Mouse (Mus musculus) limb, embryonic 14.5 days (tissue): ENCODE measurements at regions not wholly inside any gene's neighbourhood (a gene's known extent, or its start where the extent isn't known, plus 50 kb on each side); places are given as distances from the start of the nearest gene placed in this dataset.

ENCODE experiments used
- ATAC-seq: fragments of 200-750 bp; cut with Nextera tagmentation; 2 replicates; pipeline ENCODE4 v1.8.0; 2017; ENCODE audit warnings: low read depth, moderate number of reproducible peaks, moderate TSS enrichment; ENCODE audit not compliant: low FRiP score
- DNase-seq: peaks from one replicate; pipeline ENCODE4 v3.0.0-alpha.2; 2015; ENCODE audit warnings: low spot score
- H3K27ac ChIP-seq: fragments of 300-500 bp; sonication (generic); replicated peaks from 2 replicates; pipeline ENCODE4 v1.5.1; 2014; ENCODE audit warnings: low read depth, mild to moderate bottlenecking, low read length, moderate library complexity, mixed read lengths
- H3K27me3 ChIP-seq: fragments of 300-500 bp; sonication (generic); 2 replicates; pipeline ENCODE4 v1.6.1; 2014; ENCODE audit warnings: low read length, mixed read lengths; ENCODE audit not compliant: control insufficient read depth, insufficient read depth
- H3K36me3 ChIP-seq: fragments of 300-500 bp; sonication (generic); 2 replicates; pipeline ENCODE4 v1.6.1; 2014; ENCODE audit warnings: mild to moderate bottlenecking, low read length, moderate library complexity, mixed read lengths; ENCODE audit not compliant: control insufficient read depth, insufficient read depth
- H3K4me1 ChIP-seq: fragments of 300-500 bp; sonication (generic); 2 replicates; pipeline ENCODE4 v1.6.1; 2014; ENCODE audit warnings: antibody characterized with exemption, low read length, mixed read lengths; ENCODE audit not compliant: control insufficient read depth, insufficient read depth
- H3K4me2 ChIP-seq: fragments of 300-500 bp; sonication (generic); replicated peaks from 2 replicates; pipeline ENCODE4 v1.6.1; 2014; ENCODE audit warnings: low read depth, mild to moderate bottlenecking, low read length, moderate library complexity; ENCODE audit not compliant: severe bottlenecking
- H3K4me3 ChIP-seq: fragments of 300-500 bp; sonication (generic); replicated peaks from 2 replicates; pipeline ENCODE4 v1.5.1; 2014; ENCODE audit warnings: low read length
- H3K9ac ChIP-seq: fragments of 300-500 bp; sonication (generic); 2 replicates; pipeline ENCODE4 v1.6.1; 2014; ENCODE audit warnings: mild to moderate bottlenecking, low read depth, low read length, moderate library complexity; ENCODE audit not compliant: severe bottlenecking
- H3K9me3 ChIP-seq: fragments of 300-500 bp; sonication (generic); 2 replicates; pipeline ENCODE4 v1.6.1; 2016; ENCODE audit warnings: low read length; ENCODE audit not compliant: control insufficient read depth
- POLR2A ChIP-seq: fragments of 200-500 bp; IDR thresholded peaks from 2 replicates; pipeline ENCODE4 v1.8.0; 2012; ENCODE audit warnings: inconsistent platforms, mild to moderate bottlenecking, moderate library complexity, borderline replicate concordance; ENCODE audit not compliant: insufficient read depth, insufficient read length; ENCODE audit errors: extremely low read depth
- WGBS: fragments of 180-500 bp; shearing (Covaris S2); extraction: QIAGEN DNeasy Blood & Tissue Kit; methylation state at CpG from one replicate; pipeline ENCODE4 v1.1.7; 2014; 5-methylcytosine and 5-hydroxymethylcytosine counted together

DNA sequence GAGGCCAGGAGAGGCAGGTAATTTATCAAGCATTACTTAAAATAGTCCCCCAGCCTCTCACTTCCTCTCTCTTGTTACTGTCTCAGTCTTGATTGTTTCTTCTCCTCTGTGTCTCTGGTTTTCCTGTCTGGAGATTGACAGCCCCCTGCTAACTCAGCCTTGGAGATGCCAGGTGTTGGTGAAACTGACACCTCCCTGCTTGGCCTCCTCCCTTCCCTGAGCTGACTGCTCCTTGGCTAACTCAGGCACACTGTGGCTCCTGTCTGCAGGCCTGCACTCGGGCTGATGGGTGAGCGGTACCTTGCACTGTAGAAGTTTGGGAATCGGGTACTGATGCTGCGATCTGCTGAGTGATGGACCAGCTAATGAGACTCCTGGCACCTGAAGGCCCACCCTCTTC is 176.1 kb downstream of the Trim29 start:
- 44% methylated on average over 4 of the region's 4 CpGs for WGBS
- H3K27me3 ChIP-seq = no peaks in the 10 kb centered on the region
- H3K9ac ChIP-seq = no peak overlapping the region
- H3K9me3 ChIP-seq = no peaks in the 10 kb centered on the region
- no peak for TF ChIP-seq POLR2A
- H3K36me3 ChIP-seq = no peaks in the 10 kb centered on the region
- H3K4me3 ChIP-seq = no peak overlapping the region
- no peak overlapping the region for H3K4me2 ChIP-seq
- DNase-seq = no peak
- H3K27ac ChIP-seq = no peak overlapping the region
- no peaks in the 10 kb centered on the region for H3K4me1 ChIP-seq
- ATAC-seq = no peak

DNA sequence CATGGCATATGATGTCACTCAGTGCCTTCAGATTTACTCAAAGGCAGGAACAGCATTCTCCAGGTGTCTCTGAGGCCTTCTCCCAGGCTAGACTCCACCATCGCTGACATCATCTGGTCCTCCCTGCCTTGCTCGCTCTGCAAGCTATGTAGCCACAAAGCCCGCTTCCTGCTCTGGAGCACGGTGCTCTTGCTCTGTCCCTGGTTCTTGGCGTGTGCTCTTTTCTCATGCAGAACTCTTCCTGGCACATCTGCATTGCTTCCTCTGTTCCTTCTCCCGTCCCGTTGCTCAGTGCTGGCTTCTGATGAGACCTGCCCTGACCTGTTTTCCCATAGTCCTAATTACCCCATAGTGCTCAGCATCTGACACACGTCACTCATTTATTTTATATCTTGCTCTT is 178.6 kb downstream of the Trim29 start:
- TF ChIP-seq POLR2A = no peak
- H3K27me3 ChIP-seq = no peaks in the 10 kb centered on the region
- no peak overlapping the region for H3K4me3 ChIP-seq
- 63% methylated on average over 8 of the region's 8 CpGs for WGBS
- peaks cover 6% of the 10 kb centered on the region for H3K4me1 ChIP-seq
- no peak for DNase-seq
- H3K9me3 ChIP-seq = no peaks in the 10 kb centered on the region
- no peak overlapping the region for H3K27ac ChIP-seq
- no peak overlapping the region for H3K4me2 ChIP-seq
- H3K9ac ChIP-seq = no peak overlapping the region
- ATAC-seq = no peak
- H3K36me3 ChIP-seq = no peaks in the 10 kb centered on the region

DNA sequence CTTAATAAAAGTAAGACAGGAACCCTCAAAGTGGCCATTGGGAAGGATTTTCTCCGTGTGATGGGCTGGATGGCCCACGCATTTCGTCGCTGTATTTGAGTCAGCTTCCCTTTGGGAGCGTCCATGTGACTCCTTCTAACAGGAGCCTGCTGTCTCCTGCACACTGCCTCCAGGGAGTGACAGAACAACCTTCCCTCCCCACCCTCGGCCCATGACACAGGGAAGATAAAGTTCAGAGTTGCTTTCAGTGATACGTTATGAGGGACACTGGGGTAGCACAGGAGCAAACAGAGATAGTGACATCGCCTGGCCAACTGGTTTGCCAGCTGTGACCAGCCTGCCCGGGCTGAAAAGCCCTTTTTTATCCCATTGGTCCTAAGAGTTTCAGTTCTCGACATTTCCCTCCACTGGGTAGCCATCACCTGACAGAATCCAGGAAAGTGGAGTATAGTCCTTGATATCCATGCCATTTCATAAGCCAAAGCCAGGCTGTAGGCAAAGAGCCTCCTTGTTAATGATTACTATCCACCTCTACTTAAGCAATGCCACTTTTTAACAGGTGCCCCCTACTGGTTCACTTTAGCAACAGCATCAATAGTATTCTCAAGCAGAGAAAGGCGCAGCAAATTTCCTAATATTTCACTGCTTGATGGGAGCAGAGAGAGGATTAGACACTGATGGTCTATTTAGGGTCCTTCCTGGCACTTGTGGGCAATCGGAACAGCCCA is 180.5 kb downstream of the Trim29 start:
- no peak for TF ChIP-seq POLR2A
- Histone ChIP-seq H3K9me3 (no peaks in the 10 kb centered on the region), H3K27me3 (no peaks in the 10 kb centered on the region), H3K4me1 (peaks cover 6% of the 10 kb centered on the region), H3K27ac (no peak overlapping the region), H3K9ac (no peak overlapping the region), H3K4me2 (no peak overlapping the region), H3K4me3 (no peak overlapping the region), H3K36me3 (no peaks in the 10 kb centered on the region)
- 70% methylated on average over 12 of the region's 12 CpGs for WGBS
- DNase-seq = peak; percentile 25
- ATAC-seq = no peak

DNA sequence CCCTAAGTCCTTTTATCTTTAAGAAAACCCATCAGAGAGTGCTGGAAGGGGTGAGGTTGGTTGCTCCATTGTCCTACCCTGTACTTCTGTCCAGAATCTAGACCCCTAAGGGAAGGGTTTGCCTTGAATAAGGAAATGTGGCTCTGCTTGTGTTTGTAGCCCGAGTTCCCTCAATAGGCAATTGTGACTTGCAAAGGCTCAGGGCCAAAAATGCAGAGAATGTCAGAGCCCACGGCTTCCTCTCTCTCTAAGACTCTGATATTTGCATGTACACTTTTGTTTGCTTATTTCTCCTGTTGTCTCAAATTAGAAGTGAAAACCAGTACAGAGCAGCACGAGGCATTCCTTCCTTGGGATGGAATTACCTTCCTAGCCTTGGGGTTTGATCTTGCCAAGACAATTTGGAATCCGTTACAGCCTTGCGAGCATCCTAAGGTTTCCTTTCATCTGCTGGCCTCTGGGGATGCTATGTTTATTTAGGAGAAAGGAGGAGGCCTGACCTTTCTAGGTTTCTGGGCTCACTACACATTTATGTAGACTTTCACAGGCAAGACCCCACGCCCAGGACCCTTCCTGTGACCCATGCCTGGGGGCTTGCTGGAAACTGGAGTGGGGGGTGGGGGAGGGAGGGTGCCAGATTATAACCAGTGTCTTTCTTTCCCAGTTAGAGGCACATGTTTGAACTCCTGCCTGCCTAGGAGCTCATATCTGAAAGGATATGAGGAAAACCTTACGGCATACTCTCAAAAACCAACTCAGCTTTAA is 181.8 kb downstream of the Trim29 start:
- no peak overlapping the region for H3K9ac ChIP-seq
- ATAC-seq (no peak), DNase-seq (no peak)
- TF ChIP-seq POLR2A = no peak
- WGBS = 22% methylated on average over 7 of the region's 7 CpGs
- H3K4me1 ChIP-seq = peaks cover 6% of the 10 kb centered on the region
- H3K9me3 ChIP-seq = no peaks in the 10 kb centered on the region
- no peak overlapping the region for H3K4me3 ChIP-seq
- no peak overlapping the region for H3K27ac ChIP-seq
- no peaks in the 10 kb centered on the region for H3K36me3 ChIP-seq
- no peak overlapping the region for H3K4me2 ChIP-seq
- H3K27me3 ChIP-seq = no peaks in the 10 kb centered on the region

DNA sequence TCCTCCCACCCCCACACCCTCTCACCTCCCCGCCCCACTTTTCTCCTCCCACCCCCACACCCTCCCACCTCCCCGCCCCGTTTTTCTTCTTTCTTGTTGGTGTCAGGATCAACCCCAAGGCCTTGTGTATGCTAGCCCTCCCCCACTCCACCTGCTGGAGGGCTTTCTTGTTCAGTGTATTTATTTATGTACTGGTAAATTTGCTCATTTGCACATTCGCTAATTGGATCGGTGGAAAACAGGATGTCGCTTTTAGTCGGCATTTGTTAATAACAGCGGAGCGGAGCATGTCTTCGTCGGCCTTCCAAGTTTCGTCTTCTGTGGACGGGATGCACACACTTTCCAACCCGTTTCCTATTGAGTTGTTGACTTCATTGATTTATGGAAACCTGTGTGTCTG is 187.9 kb downstream of the Trim29 start:
- Histone ChIP-seq H3K9ac (no peak overlapping the region), H3K36me3 (no peaks in the 10 kb centered on the region), H3K27me3 (no peaks in the 10 kb centered on the region), H3K4me2 (no peak overlapping the region), H3K4me3 (no peak overlapping the region), H3K4me1 (no peaks in the 10 kb centered on the region), H3K9me3 (no peaks in the 10 kb centered on the region), H3K27ac (no peak overlapping the region)
- WGBS = 67% methylated on average over 14 of the region's 14 CpGs
- DNase-seq (no peak), ATAC-seq (no peak)
- TF ChIP-seq POLR2A = no peak
